Mouse (Mus musculus) erythroblast, embryonic 14.5 days (primary cell): ENCODE data around the gene Hadha.

Experiments used
- GATA1 ChIP-seq: IDR thresholded peaks from 2 replicates; pipeline ENCODE4 v1.6.1; 2012; ENCODE audit warnings: low read length, inconsistent platforms, mixed read lengths
- TAL1 ChIP-seq: IDR thresholded peaks from 3 replicates; pipeline ENCODE4 v1.6.1; 2012; ENCODE audit warnings: low read length, inconsistent platforms, mixed read lengths

GRCm38 (mm10) chr5:30153222-30153621 lies 1.7 kb downstream of the Hadha start:
- TF ChIP-seq GATA1, result no peak
- no peak for TF ChIP-seq TAL1
